Mouse (Mus musculus) bone marrow macrophage, adult 2 months (primary cell): Measurements from ENCODE around the gene Rnf166.

ENCODE experiments used
- CTCF ChIP-seq: IDR thresholded peaks from 2 replicates; pipeline ENCODE4 v1.5.1; 2012; ENCODE audit warnings: low read depth, mild to moderate bottlenecking, low read length, moderate library complexity
- POLR2A ChIP-seq: IDR thresholded peaks from 2 replicates; pipeline ENCODE4 v1.6.1; 2012; ENCODE audit warnings: mild to moderate bottlenecking, low read depth, low read length, borderline replicate concordance

DNA sequence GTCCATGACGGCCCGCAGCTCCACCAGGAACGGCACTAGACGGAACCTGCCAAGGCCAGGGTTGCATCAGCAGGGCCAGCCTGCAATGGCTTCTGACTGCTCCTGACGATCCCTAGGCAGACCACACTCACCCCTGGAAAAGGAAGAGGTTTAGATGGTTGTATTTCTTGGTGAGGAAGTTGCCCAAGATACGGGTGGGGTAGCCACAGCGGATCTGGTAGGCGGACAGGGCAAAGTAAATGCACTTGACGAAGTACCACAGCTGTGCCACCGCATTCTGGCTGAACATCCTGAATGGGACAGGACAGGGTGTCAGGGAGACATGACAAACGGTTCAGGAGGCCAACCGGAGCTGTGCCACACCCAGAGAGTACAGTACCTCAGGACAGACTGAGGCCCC, 9.0 kb upstream of the Rnf166 start:
- TF ChIP-seq CTCF (no peak), POLR2A (no peak)
